Mouse (Mus musculus) activated CD4-positive, CD25-positive, alpha-beta regulatory T cell (primary cell): ENCODE measurements around the gene Atp2c2. TPM values are rescaled to one million over a fixed set of nuclear protein-coding genes. Genes with fewer than 3 reads are reported as not detected.

ENCODE experiments used
- polyA plus RNA-seq, 2 experiments: library from polyadenylated mRNA; unstranded; fragments of 100-300 nt; shearing (Covaris generic); gene quantifications; one replicate each; pipeline ENCODE4 v1.2.1; 2017

Atp2c2 gene
- polyA plus RNA-seq = under 1 TPM; 0.05 to 0.29 TPM

GRCm38 (mm10) chr8:119699549-119700134 is at the start of gene Atp2c2:
Gene Atp2c2, plus strand, starts transcription at chr8:119700009.

GRCm38 (mm10) chr8:119666219-119666951 is 33.4 kb upstream of the Atp2c2 start, which contains the start of gene Wfdc1:
Gene Wfdc1, plus strand, starts transcription at chr8:119666365.

GRCm38 (mm10) chr8:119778263-119778662 is 78.5 kb downstream of the Atp2c2 start, which contains the start of gene Tldc1:
Gene Tldc1, minus strand, starts transcription at chr8:119778416.

Other genes starting within 250 kb of the Atp2c2 start
- gene Slc38a8, start 198.3 kb upstream of the Atp2c2 start, polyA plus RNA-seq = under 1 TPM; 0.12 to 0.20 TPM
- gene Mbtps1, start 141.3 kb upstream of the Atp2c2 start, polyA plus RNA-seq = 10 to 100 TPM; 54.1 to 62.1 TPM
- gene Hsdl1, start 124.8 kb upstream of the Atp2c2 start, polyA plus RNA-seq = 100 to 1,000 TPM in 1 of 2 experiments, 10 to 100 TPM in 1; 80.6 to 117 TPM
- gene Dnaaf1, start 124.8 kb upstream of the Atp2c2 start, polyA plus RNA-seq = not detected
- 10 to 100 TPM; 19.8 to 24.3 TPM for gene Taf1c, start 94.8 kb upstream of the Atp2c2 start, polyA plus RNA-seq
- not detected for gene Adad2, start 87.3 kb upstream of the Atp2c2 start, polyA plus RNA-seq
- under 1 TPM in 1 of 2 experiments, not detected in 1; 0.09 TPM for gene Kcng4, start 64.3 kb upstream of the Atp2c2 start, polyA plus RNA-seq
- not detected for gene Wfdc1, start 33.6 kb upstream of the Atp2c2 start, polyA plus RNA-seq
- gene Tldc1, start 78.4 kb downstream of the Atp2c2 start, polyA plus RNA-seq = 10 to 100 TPM in 1 of 2 experiments, 1 to 10 TPM in 1; 9.8 to 14.4 TPM
- 100 to 1,000 TPM; 483 to 520 TPM for gene Cotl1, start 140.5 kb downstream of the Atp2c2 start, polyA plus RNA-seq
- 10 to 100 TPM; 21.5 to 26.5 TPM for gene Klhl36, start 162.3 kb downstream of the Atp2c2 start, polyA plus RNA-seq
- 10 to 100 TPM; 62.1 to 73.4 TPM for gene Usp10, start 210.4 kb downstream of the Atp2c2 start, polyA plus RNA-seq
- 1 to 10 TPM in 1 of 2 experiments, not detected in 1; 7.8 TPM for gene Gm20388, start 210.8 kb downstream of the Atp2c2 start, polyA plus RNA-seq